Mouse (Mus musculus): ENCODE measurements around the gene Phf10. TPM values are rescaled to one million over a fixed set of nuclear protein-coding genes. Genes with fewer than 3 reads are reported as not detected.

The Phf10 gene
- total and polyA plus RNA-seq, 3 experiments = 185 to 627 (median 265) TPM

DNA sequence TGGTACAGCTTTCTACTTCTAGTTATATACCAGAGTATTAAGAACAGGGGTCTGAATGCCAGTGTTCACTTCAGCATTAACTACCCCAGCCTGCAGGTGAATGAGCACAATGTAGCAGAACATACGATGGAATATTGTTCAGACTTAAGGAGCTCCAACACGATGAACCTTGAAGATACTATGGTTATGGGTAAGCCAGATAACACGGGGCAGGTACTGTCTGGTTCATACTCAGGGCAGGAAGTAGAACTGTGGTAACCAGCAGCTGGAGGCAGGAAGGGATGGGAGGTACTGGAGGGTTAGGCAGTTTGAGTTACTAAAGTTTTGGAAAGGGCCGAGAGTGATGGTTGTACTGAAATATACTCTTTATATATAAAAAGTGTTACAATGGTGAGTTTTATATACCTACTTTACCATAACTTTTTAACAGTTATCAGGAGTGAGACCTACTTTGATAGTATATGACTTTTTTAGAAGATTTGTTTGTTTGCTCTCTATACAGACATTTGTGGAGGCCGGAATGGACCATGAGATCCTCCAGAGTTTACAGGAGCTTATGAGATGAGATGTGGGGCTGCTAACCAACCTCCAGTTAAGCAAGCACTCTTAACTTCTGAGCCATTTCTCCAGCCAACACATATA, 2.3 kb downstream of the Phf10 start:
- no peaks in the 10 kb centered on the region for H3K9me3 ChIP-seq (replicated peaks; ENCODE audit: insufficient read depth, low read length)
- H3K27me3 ChIP-seq (ENCODE audit: control insufficient read depth in 1 of 2, insufficient read depth in 2 of 2, low read length in 2 of 2) = no peaks in the 10 kb centered on the region
- peaks cover 36% of the 10 kb centered on the region for H3K79me2 ChIP-seq (ENCODE audit: control insufficient read depth, insufficient read depth, low read length, poor library complexity)
- H3K27ac ChIP-seq (ENCODE audit: control insufficient read depth, low read depth, low read length) = peak overlapping the region; percentile 27
- peak; percentile 59 for DNase-seq (ENCODE audit: low read depth, low spot score)
- peak overlapping the region; percentile 19 to 71; a peak in 3 of 4 replicates for H3K4me3 ChIP-seq (ENCODE audit: control insufficient read depth in 1 of 2, insufficient read depth in 1 of 2, low read depth in 2 of 2, low read length in 2 of 2)
- H3K36me3 ChIP-seq (ENCODE audit: control insufficient read depth in 1 of 2, insufficient read depth in 2 of 2, low read length in 2 of 2) = peaks cover 41% of the 10 kb centered on the region in 2 experiments
- H3K4me1 ChIP-seq (ENCODE audit: control insufficient read depth in 1 of 2, insufficient read depth in 2 of 2, low read length in 2 of 2) = peaks cover 12 to 24% of the 10 kb centered on the region in 2 experiments
- no peak for TF ChIP-seq ZC3H11A (IDR thresholded peaks at IDR 0.05; ENCODE audit: low read depth, low read length)
- peak; percentile 58; the same call in 1 of the 2 replicates for TF ChIP-seq CHD1 (IDR thresholded peaks at IDR 0.05; ENCODE audit: low read depth, low read length)
- TF ChIP-seq EP300 (IDR thresholded peaks at IDR 0.05; ENCODE audit: low read depth in 1 of 2, low read length in 2 of 2) = peak; percentile 30 to 33; a peak in 1 of 4 replicates
- TF ChIP-seq ELF1 (IDR thresholded peaks at IDR 0.05; ENCODE audit: low read depth, low read length) = no peak
- TF ChIP-seq ETS1 (IDR thresholded peaks at IDR 0.05; ENCODE audit: low read depth, low read length) = 0 out of 2 replicates have a peak, but pooled peaks have one; percentile 24
- no peak for TF ChIP-seq MXI1 (IDR thresholded peaks at IDR 0.05; ENCODE audit: low read depth, low read length)
- TF ChIP-seq SIN3A (IDR thresholded peaks at IDR 0.05; ENCODE audit: low read length) = peak; percentile 29
- H3K9ac ChIP-seq (ENCODE audit: control insufficient read depth, low read depth, low read length, poor library complexity, severe bottlenecking) = peak overlapping the region; percentile 49

DNA sequence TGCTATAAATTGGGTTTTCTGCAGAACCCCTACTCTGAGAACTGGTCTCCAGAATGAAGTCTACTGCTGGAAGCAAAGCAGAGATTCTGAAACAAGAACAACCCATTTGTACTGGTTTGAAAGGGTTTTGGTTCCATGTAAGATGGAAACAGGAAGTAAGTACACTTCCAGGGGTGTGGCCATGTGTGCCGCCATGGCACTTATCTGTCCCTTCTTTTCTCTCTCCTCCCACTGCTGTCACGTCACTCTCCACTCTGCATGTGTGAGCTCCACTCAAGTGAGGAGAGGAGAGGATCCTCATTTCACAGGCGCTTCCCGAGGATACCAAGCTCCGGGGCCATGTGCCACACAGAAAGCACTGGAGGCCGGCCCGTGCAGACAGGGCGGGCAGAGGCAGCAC, 7.6 kb downstream of the Phf10 start:
- Histone ChIP-seq H3K27me3 (ENCODE audit: control insufficient read depth in 1 of 2, insufficient read depth in 2 of 2, low read length in 2 of 2) (no peaks in the 10 kb centered on the region), H3K9ac (ENCODE audit: control insufficient read depth, low read depth, low read length, poor library complexity, severe bottlenecking) (no peak overlapping the region), H3K79me2 (ENCODE audit: control insufficient read depth, insufficient read depth, low read length, poor library complexity) (peaks cover 23% of the 10 kb centered on the region), H3K4me3 (ENCODE audit: control insufficient read depth in 1 of 2, insufficient read depth in 1 of 2, low read depth in 2 of 2, low read length in 2 of 2) (no peak overlapping the region), H3K27ac (ENCODE audit: control insufficient read depth, low read depth, low read length) (no peak overlapping the region), H3K36me3 (ENCODE audit: control insufficient read depth in 1 of 2, insufficient read depth in 2 of 2, low read length in 2 of 2) (peaks cover 37 to 73% of the 10 kb centered on the region in 2 experiments), H3K4me1 (ENCODE audit: control insufficient read depth in 1 of 2, insufficient read depth in 2 of 2, low read length in 2 of 2) (peaks cover 7 to 17% of the 10 kb centered on the region in 2 experiments), H3K9me3 (replicated peaks; ENCODE audit: insufficient read depth, low read length) (no peaks in the 10 kb centered on the region)
- peak; percentile 89 for DNase-seq (ENCODE audit: low read depth, low spot score)
- TF ChIP-seq MAX (IDR thresholded peaks at IDR 0.05; ENCODE audit: low read length) (0 out of 2 replicates have a peak, but pooled peaks have one; percentile 19), MXI1 (IDR thresholded peaks at IDR 0.05; ENCODE audit: low read depth, low read length) (peak; percentile 24; the same call in 1 of the 2 replicates), ZC3H11A (IDR thresholded peaks at IDR 0.05; ENCODE audit: low read depth, low read length) (no peak), ETS1 (IDR thresholded peaks at IDR 0.05; ENCODE audit: low read depth, low read length) (0 out of 2 replicates have a peak, but pooled peaks have one; percentile 8), E2F4 (IDR thresholded peaks at IDR 0.05; ENCODE audit: borderline replicate concordance, low read depth, low read length) (no peak), POLR2A (IDR thresholded peaks at IDR 0.05; ENCODE audit: control insufficient read depth in 1 of 2, insufficient read depth in 1 of 2, low read depth in 1 of 2, low read length in 2 of 2, poor library complexity in 1 of 2) (peak in 1 of 2 experiments; percentile 48; a peak in 1 of 4 replicates), ELF1 (IDR thresholded peaks at IDR 0.05; ENCODE audit: low read depth, low read length) (peak; percentile 65; the same call in 1 of the 2 replicates), TBP (IDR thresholded peaks at IDR 0.05; ENCODE audit: low read depth, low read length) (0 out of 2 replicates have a peak, but pooled peaks have one; percentile 31), CHD1 (IDR thresholded peaks at IDR 0.05; ENCODE audit: low read depth, low read length) (no peak), NELFE (IDR thresholded peaks at IDR 0.05; ENCODE audit: low read depth, low read length) (peak; percentile 34; the same call in 1 of the 2 replicates), MYC (IDR thresholded peaks at IDR 0.05; ENCODE audit: low read depth, low read length) (0 out of 2 replicates have a peak, but pooled peaks have one; percentile 29), GATA1 (IDR thresholded peaks at IDR 0.05; ENCODE audit: low read depth, low read length) (peak; percentile 78), RAD21 (IDR thresholded peaks at IDR 0.05; ENCODE audit: low read depth, low read length) (no peak)
